Mouse (Mus musculus): Measurements from ENCODE around the gene Mdga1. TPM values are rescaled to one million over a fixed set of nuclear protein-coding genes. Genes with fewer than 3 reads are reported as not detected.

Mdga1 gene
- 10 to 100 TPM; 30.4 to 36.6 TPM for total RNA-seq (2021)

GRCm38 (mm10) chr17:29970037-29970555 is at the start of gene Mdga1:
Gene Mdga1 (minus strand): TSS chr17:29970087.
- no peak for DNase-seq (ENCODE audit: low spot score in 2 of 2)
- intact Hi-C loops (cut with DNase I), result no loop called here

- no peak for DNase-seq (ENCODE audit: low spot score in 2 of 2)
- intact Hi-C loops (cut with DNase I), result loop anchor here (5.0 kb wide), 1 partner anchor 83 kb away; no protein-coding TSS in a partner anchor
Measured at GRCm38 (mm10) chr17:30018927-30019610, 49.2 kb upstream of the Mdga1 start.

GRCm38 (mm10) chr17:30014660-30015059 is 44.8 kb upstream of the Mdga1 start:
- intact Hi-C loops (cut with DNase I), result loop anchor here (5.0 kb wide), 1 partner anchor 88 kb away; no protein-coding TSS in a partner anchor
- no peak for DNase-seq (ENCODE audit: low spot score in 2 of 2)

- no peak for DNase-seq (ENCODE audit: low spot score in 2 of 2)
- intact Hi-C loops (cut with DNase I), result loop anchor here (5.0 kb wide), 1 partner anchor 189 kb away; no protein-coding TSS in a partner anchor
Measured at GRCm38 (mm10) chr17:30008392-30008791, 38.5 kb upstream of the Mdga1 start.

- intact Hi-C loops (cut with DNase I), result loop anchor here (5.0 kb wide), 1 partner anchor 189 kb away; no protein-coding TSS in a partner anchor
- DNase-seq (ENCODE audit: low spot score in 2 of 2), result no peak
Measured at GRCm38 (mm10) chr17:30007883-30008282, 38.0 kb upstream of the Mdga1 start.

GRCm38 (mm10) chr17:30006877-30007276 is 37.0 kb upstream of the Mdga1 start:
- intact Hi-C loops (cut with DNase I), result loop anchor here (5.0 kb wide), 1 partner anchor 190 kb away; no protein-coding TSS in a partner anchor
- no peak for DNase-seq (ENCODE audit: low spot score in 2 of 2)

- intact Hi-C loops (cut with DNase I), result loop anchor here (5.0 kb wide), 1 partner anchor 192 kb away; no protein-coding TSS in a partner anchor
- no peak for DNase-seq (ENCODE audit: low spot score in 2 of 2)
Measured at GRCm38 (mm10) chr17:30005451-30005941, 35.6 kb upstream of the Mdga1 start.

- DNase-seq (ENCODE audit: low spot score in 2 of 2), result no peak
- intact Hi-C loops (cut with DNase I), result loop anchor here (5.0 kb wide), 1 partner anchor 192 kb away; no protein-coding TSS in a partner anchor
Measured at GRCm38 (mm10) chr17:30005103-30005443, 35.2 kb upstream of the Mdga1 start.

- DNase-seq (ENCODE audit: low spot score in 2 of 2), result peak; percentile 89 to 92
- intact Hi-C loops (cut with DNase I), result loop anchor here (5.0 kb wide), 2 partner anchors 193 to 453 kb away; no protein-coding TSS in a partner anchor
Measured at GRCm38 (mm10) chr17:30004203-30005102, 34.6 kb upstream of the Mdga1 start, which contains the start of gene Zfand3. Gene Zfand3 (plus strand): TSS chr17:30004733.

GRCm38 (mm10) chr17:29998566-29999295 is 28.8 kb upstream of the Mdga1 start:
- intact Hi-C loops (cut with DNase I), result no loop called here
- DNase-seq (ENCODE audit: low spot score in 2 of 2), result no peak

- DNase-seq (ENCODE audit: low spot score in 2 of 2), result no peak
- intact Hi-C loops (cut with DNase I), result no loop called here
Measured at GRCm38 (mm10) chr17:29997726-29998125, 27.8 kb upstream of the Mdga1 start.

GRCm38 (mm10) chr17:29995986-29996385 is 26.1 kb upstream of the Mdga1 start:
- intact Hi-C loops (cut with DNase I), result no loop called here
- DNase-seq (ENCODE audit: low spot score in 2 of 2), result no peak

GRCm38 (mm10) chr17:29994459-29994858 is 24.6 kb upstream of the Mdga1 start:
- no peak for DNase-seq (ENCODE audit: low spot score in 2 of 2)
- intact Hi-C loops (cut with DNase I), result no loop called here

- intact Hi-C loops (cut with DNase I), result no loop called here
- no peak for DNase-seq (ENCODE audit: low spot score in 2 of 2)
Measured at GRCm38 (mm10) chr17:29994011-29994410, 24.1 kb upstream of the Mdga1 start.

GRCm38 (mm10) chr17:29993488-29993887 is 23.6 kb upstream of the Mdga1 start:
- peak; percentile 68 to 90 for DNase-seq (ENCODE audit: low spot score in 2 of 2)
- intact Hi-C loops (cut with DNase I), result no loop called here

- DNase-seq (ENCODE audit: low spot score in 2 of 2), result no peak
- intact Hi-C loops (cut with DNase I), result no loop called here
Measured at GRCm38 (mm10) chr17:29990845-29991244, 21.0 kb upstream of the Mdga1 start.

- intact Hi-C loops (cut with DNase I), result no loop called here
- no peak for DNase-seq (ENCODE audit: low spot score in 2 of 2)
Measured at GRCm38 (mm10) chr17:29990136-29990535, 20.2 kb upstream of the Mdga1 start.

- DNase-seq (ENCODE audit: low spot score in 2 of 2), result no peak
- intact Hi-C loops (cut with DNase I), result no loop called here
Measured at GRCm38 (mm10) chr17:29989653-29990052, 19.8 kb upstream of the Mdga1 start.

- DNase-seq (ENCODE audit: low spot score in 2 of 2), result no peak
- intact Hi-C loops (cut with DNase I), result no loop called here
Measured at GRCm38 (mm10) chr17:29988141-29988540, 18.3 kb upstream of the Mdga1 start.
